Mouse (Mus musculus): ENCODE results near the gene Ramp3.
"Not testable (repeated sequence)": the region's sequence is repeated elsewhere in the genome, so short reads cannot be mapped to it uniquely, and the experiment has no call there.

Gene Ramp3

GRCm38 (mm10) chr11:6658271-6658670, at the start of gene Ramp3:
Ramp3 (plus strand) TSS chr11:6658521.
- DNase-seq, result peak; percentile 18

GRCm38 (mm10) chr11:6615250-6616205, 42.8 kb upstream of the Ramp3 start:
- DNase-seq, result no peak

- no peak for DNase-seq
Observed at GRCm38 (mm10) chr11:6623704-6624103, 34.6 kb upstream of the Ramp3 start.

- no peak for DNase-seq
Observed at GRCm38 (mm10) chr11:6624619-6625382, 33.5 kb upstream of the Ramp3 start.

GRCm38 (mm10) chr11:6625478-6626387, 32.6 kb upstream of the Ramp3 start, which contains the start of gene Tbrg4:
Tbrg4 (minus strand) TSS chr11:6626067.
- peak; percentile 95 for DNase-seq

- no peak for DNase-seq
Observed at GRCm38 (mm10) chr11:6626388-6626772, 31.9 kb upstream of the Ramp3 start.

GRCm38 (mm10) chr11:6627731-6628130, 30.6 kb upstream of the Ramp3 start:
- DNase-seq, result peak; percentile 44

- DNase-seq, result peak; percentile 66
Observed at GRCm38 (mm10) chr11:6628568-6628967, 29.8 kb upstream of the Ramp3 start.

- DNase-seq, result peak; percentile 54
Observed at GRCm38 (mm10) chr11:6629655-6630054, 28.7 kb upstream of the Ramp3 start.

GRCm38 (mm10) chr11:6636150-6636549, 22.2 kb upstream of the Ramp3 start:
- DNase-seq, result no peak

- no peak for DNase-seq
Observed at GRCm38 (mm10) chr11:6638537-6638936, 19.8 kb upstream of the Ramp3 start, which contains the start of gene Wap. Wap (minus strand) TSS chr11:6638637.

- peak; percentile 43 for DNase-seq
Observed at GRCm38 (mm10) chr11:6639072-6639471, 19.2 kb upstream of the Ramp3 start.

- DNase-seq, result no peak
Observed at GRCm38 (mm10) chr11:6644566-6644965, 13.8 kb upstream of the Ramp3 start.

GRCm38 (mm10) chr11:6647831-6648724, 10.2 kb upstream of the Ramp3 start:
- DNase-seq, result no peak

GRCm38 (mm10) chr11:6650519-6650918, 7.8 kb upstream of the Ramp3 start:
- no peak for DNase-seq

GRCm38 (mm10) chr11:6652978-6653377, 5.3 kb upstream of the Ramp3 start:
- DNase-seq, result not testable (repeated sequence)

GRCm38 (mm10) chr11:6654903-6655302, 3.4 kb upstream of the Ramp3 start:
- peak; percentile 93 for DNase-seq

- DNase-seq, result no peak
Observed at GRCm38 (mm10) chr11:6661206-6661605, 2.9 kb downstream of the Ramp3 start.

GRCm38 (mm10) chr11:6666634-6667033, 8.3 kb downstream of the Ramp3 start:
- DNase-seq, result no peak

- DNase-seq, result no peak
Observed at GRCm38 (mm10) chr11:6669041-6669440, 10.7 kb downstream of the Ramp3 start.

- no peak for DNase-seq
Observed at GRCm38 (mm10) chr11:6670044-6670443, 11.7 kb downstream of the Ramp3 start.

Measured in lung, postnatal 36 days (tissue).